Mouse (Mus musculus) adrenal gland, postnatal 10 days (tissue): ENCODE measurements around the gene Trim50. TPM values are rescaled to one million over a fixed set of nuclear protein-coding genes. Genes with fewer than 3 reads are reported as not detected.
"Not testable (repeated sequence)": the region's sequence is repeated elsewhere in the genome, so short reads cannot be mapped to it uniquely, and the experiment has no call there.

Source experiments
- DNase-seq: peaks from one replicate; pipeline ENCODE4 v3.0.0; 2021; ENCODE audit warnings: mixed read lengths
- long read RNA-seq, 2 experiments: library from polyadenylated mRNA; stranded (forward); transcript quantifications; one replicate each; pipeline ENCODE4 v2.0.0; 2021
- total RNA-seq, 2 experiments: library from RNA; stranded (reverse); gene quantifications; 2 replicates each; pipeline ENCODE4 v1.2.3; 2021

Gene Trim50
- total RNA-seq = not detected
- long read RNA-seq, experiment 1 = 0 reads
- long read RNA-seq, experiment 2 = 0 reads

GRCm38 (mm10) chr5:135352995-135353394, at the start of gene Trim50:
Gene Trim50 (plus strand): TSS chr5:135353295.
- DNase-seq = no peak

GRCm38 (mm10) chr5:135306321-135306965, 46.7 kb upstream of the Trim50 start:
- no peak for DNase-seq

GRCm38 (mm10) chr5:135316177-135316576, 36.9 kb upstream of the Trim50 start:
- DNase-seq = no peak

GRCm38 (mm10) chr5:135319856-135320255, 33.2 kb upstream of the Trim50 start:
- DNase-seq = no peak

- no peak for DNase-seq
Measured at GRCm38 (mm10) chr5:135322197-135322596, 30.9 kb upstream of the Trim50 start.

GRCm38 (mm10) chr5:135326121-135326659, 26.9 kb upstream of the Trim50 start:
- no peak for DNase-seq

GRCm38 (mm10) chr5:135329471-135329870, 23.6 kb upstream of the Trim50 start:
- no peak for DNase-seq

GRCm38 (mm10) chr5:135330201-135330600, 22.9 kb upstream of the Trim50 start:
- DNase-seq = no peak

GRCm38 (mm10) chr5:135331161-135331560, 21.9 kb upstream of the Trim50 start:
- no peak for DNase-seq

- DNase-seq = peak; percentile 43
Measured at GRCm38 (mm10) chr5:135337575-135337974, 15.5 kb upstream of the Trim50 start.

- DNase-seq = no peak
Measured at GRCm38 (mm10) chr5:135345989-135346388, 7.1 kb upstream of the Trim50 start.

- DNase-seq = no peak
Measured at GRCm38 (mm10) chr5:135346430-135346829, 6.7 kb upstream of the Trim50 start.

- no peak for DNase-seq
Measured at GRCm38 (mm10) chr5:135347511-135348011, 5.5 kb upstream of the Trim50 start.

- no peak for DNase-seq
Measured at GRCm38 (mm10) chr5:135349862-135350261, 3.2 kb upstream of the Trim50 start, which contains the start of gene Fkbp6. Gene Fkbp6 (minus strand): TSS chr5:135350044.

- DNase-seq = no peak
Measured at GRCm38 (mm10) chr5:135351606-135352005, 1.5 kb upstream of the Trim50 start.

- DNase-seq = no peak
Measured at GRCm38 (mm10) chr5:135353564-135353963, 469 bp downstream of the Trim50 start.

- DNase-seq = no peak
Measured at GRCm38 (mm10) chr5:135356090-135356489, 3.0 kb downstream of the Trim50 start.

GRCm38 (mm10) chr5:135357556-135357955, 4.5 kb downstream of the Trim50 start:
- peak; percentile 37 for DNase-seq

GRCm38 (mm10) chr5:135359772-135360171, 6.7 kb downstream of the Trim50 start:
- DNase-seq = peak; percentile 61

GRCm38 (mm10) chr5:135362572-135362971, 9.5 kb downstream of the Trim50 start:
- no peak for DNase-seq

- peak; percentile 30 for DNase-seq
Measured at GRCm38 (mm10) chr5:135363540-135363939, 10.4 kb downstream of the Trim50 start.

GRCm38 (mm10) chr5:135367841-135368240, 14.7 kb downstream of the Trim50 start:
- DNase-seq = no peak

- peak; percentile 36 for DNase-seq
Measured at GRCm38 (mm10) chr5:135368312-135368711, 15.2 kb downstream of the Trim50 start.

- DNase-seq = not testable (repeated sequence)
Measured at GRCm38 (mm10) chr5:135369196-135369595, 16.1 kb downstream of the Trim50 start.
